Mouse (Mus musculus) megakaryocyte-erythroid progenitor cell, adult 5-6 weeks (primary cell): ENCODE measurements around the gene Myoz1. TPM values are rescaled to one million over a fixed set of nuclear protein-coding genes. Genes with fewer than 3 reads are reported as not detected.
"Not testable (repeated sequence)": the region's sequence is repeated elsewhere in the genome, so short reads cannot be mapped to it uniquely, and the experiment has no call there.

Experiments
- ATAC-seq: replicated peaks from 2 replicates; pipeline ENCODE4 v1.8.0; 2016; ENCODE audit warnings: mild to moderate bottlenecking, inconsistent platforms; ENCODE audit not compliant: severe bottlenecking, poor library complexity, low FRiP score, low TSS enrichment
- total RNA-seq, 2 experiments: library from RNA; stranded (forward) in 1 of 2; stranded (reverse) in 1 of 2; fragments of 200-1000, 215-1000 nt in 1 of 2; fragments of >200 nt in 1 of 2; fragmentation: Nextera tagmentation in 1 of 2; gene quantifications; 2 replicates each; pipeline ENCODE4 v1.2.3; 2014 to 2017

Myoz1 gene
- total RNA-seq, 2 experiments from 2014 or later = not detected

DNA sequence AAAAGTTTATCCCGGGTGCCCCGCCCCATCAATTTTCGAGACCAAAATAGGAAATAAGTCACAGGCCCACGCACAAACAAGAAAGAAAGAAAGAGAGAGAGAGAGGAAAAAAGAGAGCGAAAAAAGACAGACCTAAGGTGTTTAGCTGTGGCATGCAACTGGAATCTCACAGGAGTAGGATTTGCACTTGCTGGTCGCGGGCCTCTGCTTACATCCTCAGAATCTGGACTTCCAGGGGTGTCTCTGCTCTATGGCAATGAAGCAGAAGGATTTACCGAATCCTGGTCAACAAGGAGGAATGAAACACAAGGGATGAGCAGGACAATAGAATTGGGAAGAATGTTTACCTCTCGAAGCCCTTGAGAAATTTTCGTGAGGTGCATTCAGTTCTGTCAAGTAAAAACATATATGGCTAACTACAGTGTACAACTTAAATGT lies 14.9 kb downstream of the Myoz1 start:
- no peak for ATAC-seq

DNA sequence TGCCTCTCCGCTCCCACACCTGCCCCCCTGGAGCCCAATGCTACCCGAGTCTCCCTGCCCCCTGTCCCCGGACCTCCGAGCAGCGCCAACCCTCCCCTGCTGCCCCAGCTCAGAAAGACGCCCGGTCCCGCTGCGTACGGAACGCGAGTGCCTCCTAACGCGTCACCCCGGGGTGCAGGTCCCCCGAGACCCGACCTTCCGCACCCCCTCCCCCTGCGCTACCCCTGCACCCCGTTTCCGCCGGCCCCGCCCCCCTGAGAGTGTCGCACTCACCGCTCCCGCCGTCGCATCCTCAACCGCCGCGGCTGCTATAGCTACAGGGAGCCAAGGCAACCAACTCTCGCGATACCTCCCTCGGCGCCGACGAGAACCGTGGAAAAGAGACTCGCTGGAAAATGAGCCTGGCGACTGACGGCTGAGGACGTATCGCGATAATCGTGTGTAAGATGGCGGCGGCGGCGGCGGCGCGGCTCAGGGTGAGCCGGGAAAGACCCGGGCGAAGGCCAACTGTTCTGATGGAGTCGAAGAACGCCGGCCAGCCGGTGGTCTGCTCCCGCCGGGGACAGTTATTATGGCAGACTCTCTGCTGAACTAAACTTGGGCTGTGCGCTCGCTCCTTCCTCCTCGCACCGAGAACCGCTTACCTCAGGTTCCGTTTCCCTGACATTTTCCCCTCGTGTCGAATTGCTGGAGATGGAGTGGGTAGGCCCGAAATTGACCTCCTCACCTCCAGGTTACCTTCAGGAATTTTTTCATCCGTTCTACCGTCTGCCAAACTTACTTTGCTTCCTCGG lies 15.5 kb downstream of the Myoz1 start, which contains the start of gene Usp54:
TSS of gene Usp54 (minus strand) at position 420 of the 794 bp plus-strand sequence.
- ATAC-seq = peak; percentile 98

DNA sequence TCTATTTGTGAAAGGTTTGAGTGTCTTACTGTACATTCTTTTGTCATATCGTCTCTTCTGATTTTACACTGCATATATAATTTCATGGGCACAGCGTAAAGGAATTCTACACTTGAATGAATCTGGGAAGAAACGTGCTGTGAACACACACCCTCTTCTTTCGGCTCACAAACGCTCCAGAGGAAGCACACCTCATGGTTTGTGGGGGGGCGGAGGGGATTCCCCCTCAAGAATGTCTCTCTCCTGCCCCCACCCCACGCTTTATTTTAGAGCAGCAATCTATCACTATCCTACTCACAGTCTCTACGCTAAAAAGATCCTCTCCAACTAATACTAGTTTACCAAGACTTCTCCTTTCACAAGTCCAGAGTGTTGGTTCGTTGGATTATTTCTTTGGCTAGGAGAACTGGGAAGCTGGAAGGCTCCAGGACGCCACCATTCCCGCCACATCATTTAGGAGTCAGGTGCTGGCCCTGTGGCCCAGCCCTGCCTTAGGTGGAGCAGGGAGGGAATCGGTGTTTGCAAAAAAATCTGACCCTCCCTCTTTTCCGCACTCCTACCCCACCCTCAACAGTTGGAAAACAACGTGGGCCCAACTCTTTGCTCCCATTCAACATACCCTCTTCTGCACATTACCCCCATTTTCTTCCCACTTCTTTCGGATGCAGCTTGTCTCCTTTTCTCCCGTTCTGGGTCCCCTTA lies 16.3 kb downstream of the Myoz1 start:
- ATAC-seq = no peak

DNA sequence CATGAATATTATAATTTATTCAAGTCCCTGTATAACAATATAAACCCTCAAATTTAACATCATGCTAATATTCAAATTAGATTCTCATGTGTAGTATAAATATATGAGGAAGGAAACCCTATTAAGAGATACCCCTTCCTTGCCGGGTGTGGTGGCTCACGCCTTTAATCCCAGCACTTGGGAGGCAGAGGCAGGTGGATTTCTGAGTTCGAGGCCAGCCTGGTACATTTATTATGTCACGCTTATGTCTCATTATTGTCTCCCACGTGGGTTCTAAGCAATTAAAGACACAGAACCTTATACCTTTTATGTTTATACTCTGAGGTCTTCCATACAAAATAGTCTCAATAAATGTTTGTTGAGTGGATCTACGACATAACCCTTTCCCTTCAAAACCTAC lies 17.6 kb downstream of the Myoz1 start:
- no peak for ATAC-seq

DNA sequence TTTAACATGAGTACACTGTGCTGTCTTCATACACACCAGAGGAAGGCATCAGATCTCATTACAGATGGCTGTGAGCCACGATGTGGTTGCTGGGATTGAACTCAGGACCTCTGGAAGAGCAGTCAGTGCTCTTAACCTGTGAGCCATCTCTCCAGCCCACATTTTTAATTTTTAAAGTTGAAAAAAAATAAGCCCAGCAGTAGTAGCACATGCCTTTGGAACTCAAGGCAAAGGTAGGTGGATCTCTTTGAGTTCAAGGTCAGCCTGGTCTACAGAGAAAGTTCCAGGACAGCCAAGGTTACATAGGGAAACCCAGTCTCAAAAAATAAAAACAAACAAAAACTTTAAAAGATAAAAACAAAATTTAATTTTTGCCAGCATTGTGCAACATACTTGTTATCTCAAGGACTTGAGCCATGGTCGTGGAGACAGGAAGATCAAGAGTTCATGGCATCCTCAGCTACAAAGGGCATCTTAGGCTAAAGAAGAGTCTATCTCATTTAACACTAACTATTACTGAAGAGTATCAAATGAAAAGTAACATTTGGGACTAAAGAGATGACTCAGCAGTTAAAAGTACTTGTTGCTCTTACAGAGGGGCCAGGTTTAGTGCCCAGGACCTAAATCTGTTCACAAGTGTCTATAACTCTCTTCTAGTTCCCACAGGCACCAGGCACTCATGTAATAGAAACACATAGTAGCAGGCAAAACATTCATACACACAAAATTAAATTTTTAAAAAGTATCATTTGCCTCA lies 18.3 kb downstream of the Myoz1 start:
- ATAC-seq = no peak

DNA sequence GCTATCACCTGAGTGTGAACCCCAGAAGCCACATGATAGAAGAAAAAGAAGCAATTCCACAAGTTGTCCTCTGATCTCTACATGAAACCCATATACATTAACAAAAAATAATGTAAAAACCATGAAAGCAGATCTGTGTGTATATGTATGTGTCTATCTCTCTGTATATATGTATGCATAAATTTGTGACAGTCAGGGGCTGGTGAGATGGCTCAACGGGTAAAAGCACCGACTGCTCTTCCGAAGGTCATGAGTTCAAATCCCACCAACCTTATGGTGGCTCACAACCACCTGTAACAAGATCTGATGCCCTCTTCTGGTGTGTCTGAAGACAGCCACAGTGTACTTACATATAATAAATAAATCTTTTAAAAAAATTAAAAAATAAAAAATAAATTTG lies 19.4 kb downstream of the Myoz1 start:
- ATAC-seq = not testable (repeated sequence)

DNA sequence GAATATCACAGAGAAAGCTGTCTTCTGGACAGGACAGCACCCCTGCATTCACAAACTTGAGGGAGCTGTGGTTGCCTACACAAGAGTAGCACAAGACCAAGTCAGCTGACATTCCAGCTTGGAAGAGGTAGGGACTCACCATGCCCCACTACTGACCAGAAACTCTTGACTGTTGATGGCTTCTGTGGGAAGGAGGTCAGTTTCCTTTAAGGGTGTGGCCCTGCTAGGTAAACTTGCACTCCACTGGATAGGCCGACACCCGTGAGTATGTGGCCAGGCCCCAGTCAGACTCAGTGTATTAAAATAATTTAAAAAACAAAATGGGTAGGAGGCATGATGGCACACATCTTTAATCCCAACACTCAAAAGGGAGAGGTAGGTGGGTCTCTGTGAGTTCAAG lies 20.8 kb downstream of the Myoz1 start:
- ATAC-seq = no peak

DNA sequence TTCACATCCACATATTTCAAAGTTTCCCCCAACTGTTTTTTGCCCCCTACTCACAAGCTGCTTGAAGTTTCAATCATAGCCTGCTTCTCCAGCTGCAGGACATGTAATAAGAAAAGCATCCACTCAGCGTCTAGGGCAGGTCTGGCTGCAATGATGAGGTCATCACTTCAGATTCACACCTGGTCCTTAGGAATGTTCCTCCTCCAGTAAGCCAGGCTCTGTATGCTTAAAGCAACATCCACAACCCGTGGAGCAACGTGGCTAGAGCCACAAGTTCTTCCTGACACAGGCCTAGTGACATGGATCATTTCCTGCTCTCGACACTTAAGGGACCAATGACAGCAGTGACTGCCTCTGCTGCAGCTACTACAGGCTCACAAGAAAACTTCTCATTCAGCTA lies 25.1 kb downstream of the Myoz1 start:
- no peak for ATAC-seq

DNA sequence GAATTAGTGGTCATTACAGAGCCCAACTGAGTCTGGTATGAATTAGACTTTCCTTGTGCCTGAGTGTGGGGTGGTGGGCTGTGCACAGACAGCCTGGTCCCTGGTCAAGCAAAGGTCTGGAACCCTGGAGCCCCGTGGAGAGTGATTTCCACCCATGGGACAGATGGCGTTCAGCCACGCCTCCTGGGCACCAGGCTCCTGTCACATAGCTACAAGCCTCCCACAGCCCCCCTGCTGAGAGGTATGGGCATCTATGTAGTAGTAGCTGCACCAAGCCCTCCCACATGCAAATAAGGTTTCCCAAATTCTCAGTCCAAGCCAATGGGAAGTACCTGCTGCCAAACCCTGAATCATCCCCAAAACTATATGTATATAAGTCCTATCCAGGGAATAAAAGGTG lies 29.4 kb downstream of the Myoz1 start:
- no peak for ATAC-seq

DNA sequence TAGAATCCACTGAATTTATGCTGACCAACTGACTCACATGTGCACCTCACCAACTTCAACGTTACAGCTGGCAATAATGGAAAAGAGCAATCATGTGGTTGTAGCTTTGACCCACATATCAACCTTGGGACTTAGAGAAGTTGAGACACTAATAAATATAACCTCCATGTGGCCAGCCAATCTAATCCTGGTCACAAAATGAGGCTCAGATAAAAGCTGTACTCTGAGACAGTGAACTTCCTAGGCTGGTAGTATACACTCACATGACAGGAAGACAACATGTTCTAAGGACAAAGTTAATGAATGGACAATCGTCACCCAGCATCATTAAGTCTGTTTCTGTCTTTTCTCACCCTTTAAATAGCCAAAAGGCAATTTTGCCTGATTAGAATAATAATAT lies 29.9 kb downstream of the Myoz1 start:
- ATAC-seq = no peak

DNA sequence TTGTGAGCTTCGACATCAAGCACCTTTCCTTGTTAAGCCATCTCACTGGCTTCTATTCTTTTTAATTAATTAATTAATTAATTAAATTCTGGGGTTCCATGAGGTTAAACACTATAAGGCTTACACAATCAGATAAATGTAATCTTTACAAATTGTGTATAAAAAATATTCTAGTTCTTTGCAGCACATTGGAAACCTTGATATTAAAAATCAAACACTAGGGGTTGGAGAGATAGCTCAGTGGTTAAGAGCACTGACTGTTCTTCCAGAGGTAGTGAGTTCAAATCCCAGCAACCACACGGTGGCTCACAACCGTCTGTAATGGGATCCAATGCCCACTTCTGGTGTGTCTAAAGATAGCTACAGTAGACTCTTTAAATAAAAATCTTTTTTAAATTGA lies 33.4 kb downstream of the Myoz1 start:
- ATAC-seq = no peak

DNA sequence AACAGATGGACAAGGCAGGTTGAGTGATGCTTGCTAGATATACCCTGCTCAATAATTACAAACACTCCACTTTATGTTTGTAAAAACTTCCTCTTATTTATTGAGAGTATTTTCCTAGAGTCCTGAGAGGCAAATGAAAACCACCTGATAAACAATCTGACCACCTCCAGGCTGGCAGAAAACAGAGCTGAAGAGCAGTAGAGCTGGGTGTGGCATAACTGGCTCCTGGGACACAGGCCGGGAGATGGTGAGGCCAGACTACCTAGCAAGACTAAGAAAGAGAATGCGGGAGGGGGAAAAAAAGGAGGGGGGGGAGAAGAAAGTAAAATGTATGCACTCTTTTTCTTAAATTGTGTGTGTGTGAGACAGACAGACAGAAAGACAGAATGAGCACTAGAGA lies 33.9 kb downstream of the Myoz1 start:
- peak; percentile 77 for ATAC-seq

DNA sequence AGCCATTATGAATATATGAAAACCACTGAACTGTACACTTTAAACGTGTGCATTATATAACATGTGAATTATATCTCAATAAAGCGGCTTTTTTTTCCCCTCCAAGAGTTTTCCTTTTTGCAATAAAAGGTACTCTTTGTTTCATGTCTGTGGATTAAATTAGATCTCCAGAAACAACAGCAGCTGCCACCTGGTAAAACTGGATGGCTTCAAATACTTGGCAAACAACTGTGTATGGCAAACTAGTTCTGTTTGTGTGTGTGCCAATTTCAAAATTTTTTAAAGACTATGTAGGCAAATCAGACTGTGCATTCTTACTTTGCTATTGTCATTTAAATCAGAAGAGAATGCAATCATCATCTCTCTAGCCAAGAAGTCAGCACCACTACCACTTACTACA lies 34.4 kb downstream of the Myoz1 start:
- no peak for ATAC-seq

DNA sequence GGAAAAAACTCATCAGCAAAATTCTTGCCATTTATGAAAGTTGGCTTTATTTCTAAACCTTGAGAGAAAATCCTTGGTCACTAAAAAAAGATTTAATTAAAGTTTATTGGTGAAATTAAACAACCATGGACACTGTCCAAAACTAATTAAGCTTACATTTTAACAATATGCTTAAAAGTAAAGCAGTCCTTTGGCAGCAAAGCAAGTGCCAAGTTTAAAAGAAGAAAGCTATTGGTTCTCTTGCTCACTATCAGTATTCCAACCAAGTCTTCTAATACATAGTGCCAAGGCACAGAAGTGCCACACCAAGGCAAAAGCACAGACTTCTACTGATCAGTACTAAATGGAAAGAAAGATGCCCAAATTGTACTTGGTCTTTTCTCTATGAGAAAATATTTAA lies 37.2 kb downstream of the Myoz1 start:
- no peak for ATAC-seq

DNA sequence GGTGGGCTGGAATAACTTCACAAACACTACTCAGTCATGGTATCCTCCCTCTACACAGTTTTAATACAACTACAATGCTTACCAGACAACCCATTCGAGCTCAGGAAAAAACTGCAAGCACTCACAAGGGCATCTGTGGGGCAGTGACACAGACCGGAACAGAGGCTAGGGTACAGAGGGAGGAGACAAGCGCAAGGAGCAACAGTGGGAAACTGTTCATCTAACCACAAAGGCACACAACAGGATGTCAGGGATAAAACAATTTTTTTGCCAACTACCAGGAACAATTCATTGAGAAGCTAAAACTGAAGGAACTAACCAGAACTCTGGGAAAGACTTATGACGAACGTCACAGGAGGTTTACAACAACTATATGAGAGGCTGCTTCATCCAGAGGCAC lies 38.1 kb downstream of the Myoz1 start:
- 0 out of 2 replicates have a peak, but pooled peaks have one; percentile 54 for ATAC-seq

DNA sequence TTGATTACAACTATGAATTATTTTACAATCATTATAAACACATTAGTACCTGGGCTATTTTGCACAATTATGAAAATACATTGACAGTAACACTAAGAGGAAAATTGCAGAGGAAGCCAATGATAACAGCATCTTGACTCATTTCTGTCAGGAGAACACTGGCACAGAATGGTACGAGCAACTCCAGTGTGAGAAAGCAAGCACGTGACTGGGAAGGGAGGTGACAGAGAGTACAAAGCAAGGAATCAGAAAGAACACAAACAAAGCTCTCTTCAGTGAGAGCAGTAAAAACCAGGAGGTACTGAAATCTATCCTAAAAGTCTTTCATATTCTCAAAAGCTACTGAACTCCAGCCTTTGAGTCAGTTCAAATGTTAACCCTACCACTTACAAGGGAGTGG lies 39.9 kb downstream of the Myoz1 start:
- no peak for ATAC-seq

DNA sequence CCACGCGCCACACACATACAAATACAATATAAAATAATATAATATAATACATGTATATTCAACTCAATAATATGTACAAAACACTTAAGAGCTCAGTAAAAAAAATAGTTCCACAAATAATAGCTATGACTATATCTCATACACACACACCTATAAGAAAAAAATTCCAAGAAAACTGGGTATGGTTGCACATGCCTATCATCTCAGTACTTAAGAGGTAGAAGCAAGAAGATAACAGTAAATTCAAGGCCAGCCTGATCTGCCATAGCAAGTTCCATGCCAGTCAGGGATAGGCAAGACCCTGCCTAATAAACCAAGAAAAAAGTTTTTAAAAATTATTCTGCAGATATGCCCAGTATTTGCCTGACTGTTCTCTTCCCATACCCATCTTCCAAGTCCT lies 41.3 kb downstream of the Myoz1 start:
- ATAC-seq = no peak

DNA sequence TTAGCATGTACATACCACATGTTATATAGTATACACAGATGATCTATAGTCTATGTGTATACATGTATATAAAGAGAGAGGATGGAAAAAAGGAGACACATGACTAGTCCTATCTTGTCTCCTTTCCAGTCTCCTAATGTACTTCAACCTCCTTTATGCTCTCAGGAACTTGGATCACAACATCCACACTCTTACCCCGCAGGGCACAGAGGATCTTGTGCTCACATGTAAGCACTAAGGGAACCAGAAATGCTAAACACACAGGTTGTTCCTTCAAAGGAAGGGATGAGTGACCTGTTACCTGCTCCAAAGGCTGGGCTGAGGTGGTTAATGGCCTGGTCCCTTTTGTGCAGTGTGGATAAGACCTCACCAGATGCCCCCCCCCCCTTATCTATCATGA lies 43.5 kb downstream of the Myoz1 start:
- no peak for ATAC-seq

DNA sequence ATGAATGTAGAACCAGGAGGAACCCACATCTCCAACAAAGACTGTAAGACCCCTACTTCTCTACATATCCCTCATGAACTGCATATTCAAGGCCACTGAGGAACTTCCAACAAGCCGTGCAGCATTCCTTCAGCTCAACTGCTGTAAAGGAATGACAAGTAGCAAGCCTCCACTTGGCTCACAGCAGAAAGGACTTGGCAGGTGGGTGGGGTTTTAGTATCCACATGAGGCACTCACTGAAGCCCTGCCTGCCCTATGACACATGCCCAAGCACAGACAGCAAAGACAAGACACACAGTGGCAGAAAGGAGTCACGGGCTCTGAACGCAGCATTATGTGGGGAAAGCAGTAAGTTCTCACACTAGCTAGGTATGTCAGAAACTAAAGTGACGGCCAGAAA lies 46.2 kb downstream of the Myoz1 start:
- ATAC-seq = no peak

DNA sequence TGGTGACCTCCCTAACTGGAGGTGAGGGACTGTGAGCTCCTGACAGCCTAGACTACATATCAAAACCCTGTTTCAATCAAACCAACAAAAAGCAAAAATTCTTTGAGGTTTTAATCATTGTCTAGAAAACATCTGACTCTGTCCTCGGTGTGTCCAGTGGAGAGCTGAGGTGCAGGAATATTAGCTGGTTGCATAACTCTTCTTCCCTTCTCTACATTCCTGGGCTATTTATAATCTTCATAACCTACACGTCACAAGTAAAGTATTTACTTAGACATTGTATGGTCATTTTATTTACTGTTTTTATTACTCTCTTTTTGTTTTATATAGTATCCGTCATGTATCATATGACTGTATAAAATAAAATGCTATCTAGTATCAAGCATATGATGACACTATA lies 46.8 kb downstream of the Myoz1 start:
- no peak for ATAC-seq
